Mouse (Mus musculus) brain, embryonic 14.5 days (tissue): ENCODE data around the gene Dusp22.

Experiments
- CTCF ChIP-seq: fragments of 200-500 bp; IDR thresholded peaks from 2 replicates; pipeline ENCODE4 v1.5.1; 2012; ENCODE audit warnings: inconsistent platforms, mild to moderate bottlenecking, moderate library complexity, borderline replicate concordance; ENCODE audit not compliant: insufficient read depth, insufficient read length; ENCODE audit errors: extremely low read depth
- POLR2A ChIP-seq: fragments of 200-500 bp; IDR thresholded peaks from 2 replicates; pipeline ENCODE4 v1.6.1; 2012; ENCODE audit warnings: mild to moderate bottlenecking, inconsistent platforms, borderline replicate concordance; ENCODE audit not compliant: poor library complexity, insufficient read depth, insufficient read length, severe bottlenecking; ENCODE audit errors: extremely low read depth

GRCm38 (mm10) chr13:30654463-30654862 is 5.3 kb upstream of the Dusp22 start:
- no peak for TF ChIP-seq CTCF
- no peak for TF ChIP-seq POLR2A
